Mouse (Mus musculus): ENCODE measurements around the gene Lrrc32. TPM values are rescaled to one million over a fixed set of nuclear protein-coding genes. Genes with fewer than 3 reads are reported as not detected.

The Lrrc32 gene
- polyA plus RNA-seq, 1 experiment from 2014 or later, result 7.2 TPM

DNA sequence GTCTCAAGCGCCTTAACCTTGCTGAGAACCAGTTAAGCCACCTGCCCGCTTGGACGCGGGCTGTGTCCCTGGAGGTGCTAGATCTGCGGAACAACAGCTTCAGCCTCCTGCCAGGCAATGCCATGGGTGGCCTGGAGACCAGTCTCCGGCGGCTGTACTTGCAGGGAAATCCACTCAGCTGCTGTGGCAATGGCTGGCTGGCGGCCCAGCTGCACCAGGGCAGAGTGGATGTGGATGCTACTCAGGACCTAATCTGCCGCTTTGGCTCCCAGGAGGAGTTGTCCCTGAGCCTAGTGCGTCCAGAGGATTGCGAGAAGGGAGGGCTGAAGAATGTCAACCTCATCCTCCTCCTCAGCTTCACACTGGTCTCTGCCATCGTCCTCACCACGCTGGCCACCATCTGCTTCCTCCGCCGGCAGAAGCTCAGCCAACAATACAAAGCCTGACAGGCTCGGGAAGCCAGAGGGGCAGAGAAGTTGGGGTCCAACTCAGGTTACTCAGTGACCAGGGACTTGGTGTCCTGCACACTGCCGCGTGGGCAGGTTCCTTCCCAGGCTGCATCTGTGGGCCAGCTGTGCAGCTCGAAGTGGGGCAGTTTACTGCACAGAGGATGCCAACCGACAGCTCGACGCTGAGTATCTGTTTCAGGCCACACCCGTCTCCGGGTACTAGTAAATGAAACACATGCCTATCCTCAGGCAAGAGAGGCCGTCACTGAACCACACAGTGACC, 10.6 kb downstream of the Lrrc32 start:
- Histone ChIP-seq H3K9ac (no peak overlapping the region), H3K27me3 (ENCODE audit: insufficient read depth, low read length) (no peaks in the 10 kb centered on the region), H3K9me3 (ENCODE audit: low read depth, low read length) (no peaks in the 10 kb centered on the region), H3K4me1 (ENCODE audit: insufficient read depth) (peaks cover 18% of the 10 kb centered on the region), H3K36me3 (ENCODE audit: insufficient read depth) (peaks cover 19% of the 10 kb centered on the region; the same call in 1 of the 2 replicates), H3K4me2 (no peak overlapping the region), H3K4me3 (ENCODE audit: low read depth, low read length) (no peak overlapping the region), H3K27ac (ENCODE audit: low read depth) (no peak overlapping the region)
- ATAC-seq (ENCODE audit: insufficient read depth) (no peak), DNase-seq (no peak)
- 70% methylated on average over 25 of the region's 25 CpGs for WGBS
- TF ChIP-seq CTCF (IDR thresholded peaks at IDR 0.05; ENCODE audit: low read depth), result no peak

DNA sequence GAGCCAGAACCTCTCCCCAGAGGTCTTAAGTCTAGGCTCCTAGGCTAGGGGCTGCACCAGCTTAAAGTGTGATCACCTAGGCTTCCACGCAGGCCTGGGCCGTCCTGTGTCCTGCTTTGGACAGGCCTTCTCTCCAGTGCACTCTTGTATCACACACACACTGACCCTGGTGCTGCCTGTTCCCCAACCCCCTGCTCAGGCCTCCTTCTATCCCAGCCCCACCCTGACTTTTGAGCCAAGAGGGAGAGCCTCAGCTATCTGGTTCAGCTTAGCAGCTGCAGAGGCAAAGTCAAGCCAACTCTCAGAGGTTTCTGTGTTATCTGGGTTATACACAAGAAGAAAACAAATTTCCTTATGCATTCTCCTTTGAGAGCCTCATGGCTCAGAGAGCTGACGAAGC, 11.4 kb downstream of the Lrrc32 start:
- Histone ChIP-seq H3K27me3 (ENCODE audit: insufficient read depth, low read length) (no peaks in the 10 kb centered on the region), H3K4me3 (ENCODE audit: low read depth, low read length) (no peak overlapping the region), H3K9ac (no peak overlapping the region), H3K4me2 (no peak overlapping the region), H3K36me3 (ENCODE audit: insufficient read depth) (peaks cover 13% of the 10 kb centered on the region; the same call in 1 of the 2 replicates), H3K27ac (ENCODE audit: low read depth) (no peak overlapping the region), H3K4me1 (ENCODE audit: insufficient read depth) (peaks cover 24% of the 10 kb centered on the region), H3K9me3 (ENCODE audit: low read depth, low read length) (no peaks in the 10 kb centered on the region)
- ATAC-seq (ENCODE audit: insufficient read depth) (no peak), DNase-seq (peak; percentile 21)
- no peak for TF ChIP-seq CTCF (IDR thresholded peaks at IDR 0.05; ENCODE audit: low read depth)
- 85% methylated on average over 3 of the region's 3 CpGs for WGBS

DNA sequence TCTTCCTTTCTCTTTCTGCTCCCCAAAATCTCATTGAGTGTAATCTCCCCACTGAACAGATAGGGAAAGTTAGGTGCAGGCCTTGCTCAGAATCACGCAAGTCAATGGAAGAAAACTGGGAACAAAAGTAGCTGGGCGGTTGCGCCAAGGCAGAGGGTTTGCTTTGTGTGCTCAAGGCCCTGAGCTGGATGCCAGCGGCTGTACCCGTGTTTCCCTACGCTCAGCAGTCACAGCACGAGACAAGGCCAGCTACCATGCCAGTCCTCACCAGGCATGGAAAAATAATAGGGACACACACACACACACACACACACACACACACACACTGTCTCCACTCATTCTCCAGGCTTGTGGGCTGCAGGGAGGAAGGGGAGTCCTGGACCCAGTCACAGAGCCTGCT, 12.0 kb downstream of the Lrrc32 start:
- H3K9ac ChIP-seq, result no peak overlapping the region
- H3K27ac ChIP-seq (ENCODE audit: low read depth), result no peak overlapping the region
- no peak overlapping the region for H3K4me2 ChIP-seq
- H3K36me3 ChIP-seq (ENCODE audit: insufficient read depth), result peaks cover 12% of the 10 kb centered on the region; the same call in 1 of the 2 replicates
- no peak for TF ChIP-seq CTCF (IDR thresholded peaks at IDR 0.05; ENCODE audit: low read depth)
- H3K4me3 ChIP-seq (ENCODE audit: low read depth, low read length), result no peak overlapping the region
- ATAC-seq (ENCODE audit: insufficient read depth), result no peak
- H3K27me3 ChIP-seq (ENCODE audit: insufficient read depth, low read length), result no peaks in the 10 kb centered on the region
- no peak for DNase-seq
- peaks cover 24% of the 10 kb centered on the region for H3K4me1 ChIP-seq (ENCODE audit: insufficient read depth)
- 90% methylated on average over 7 of the region's 7 CpGs for WGBS
- H3K9me3 ChIP-seq (ENCODE audit: low read depth, low read length), result no peaks in the 10 kb centered on the region

DNA sequence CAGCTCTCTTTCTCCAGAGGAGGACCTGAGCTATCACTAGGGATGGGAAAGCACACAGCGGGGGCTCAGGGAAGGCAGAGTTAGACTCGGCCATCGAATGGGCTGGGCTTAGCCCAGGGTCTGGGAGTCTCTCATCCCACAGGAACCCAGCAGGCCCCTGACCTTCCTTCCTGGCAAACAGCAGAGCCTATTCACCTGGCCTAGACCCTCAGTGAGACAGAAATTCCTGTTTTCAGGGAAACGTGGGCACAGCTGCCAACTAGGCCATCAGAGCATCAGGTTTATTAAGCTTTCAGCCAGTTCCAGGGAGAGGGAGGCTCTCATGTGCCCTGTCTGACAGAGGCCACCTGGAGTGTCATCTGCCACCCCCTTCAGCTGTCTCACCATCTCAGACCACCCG, 13.8 kb downstream of the Lrrc32 start:
- 37% methylated on average over 5 of the region's 5 CpGs for WGBS
- Histone ChIP-seq H3K9me3 (ENCODE audit: low read depth, low read length) (no peaks in the 10 kb centered on the region), H3K9ac (no peak overlapping the region), H3K36me3 (ENCODE audit: insufficient read depth) (peaks cover 12% of the 10 kb centered on the region; the same call in 1 of the 2 replicates), H3K27me3 (ENCODE audit: insufficient read depth, low read length) (no peaks in the 10 kb centered on the region), H3K4me2 (no peak overlapping the region), H3K27ac (ENCODE audit: low read depth) (peak overlapping the region; percentile 55; the same call in 1 of the 2 replicates), H3K4me3 (ENCODE audit: low read depth, low read length) (no peak overlapping the region), H3K4me1 (ENCODE audit: insufficient read depth) (peaks cover 22% of the 10 kb centered on the region)
- ATAC-seq (ENCODE audit: insufficient read depth), result no peak
- TF ChIP-seq CTCF (IDR thresholded peaks at IDR 0.05; ENCODE audit: low read depth), result no peak
- peak; percentile 26 for DNase-seq

DNA sequence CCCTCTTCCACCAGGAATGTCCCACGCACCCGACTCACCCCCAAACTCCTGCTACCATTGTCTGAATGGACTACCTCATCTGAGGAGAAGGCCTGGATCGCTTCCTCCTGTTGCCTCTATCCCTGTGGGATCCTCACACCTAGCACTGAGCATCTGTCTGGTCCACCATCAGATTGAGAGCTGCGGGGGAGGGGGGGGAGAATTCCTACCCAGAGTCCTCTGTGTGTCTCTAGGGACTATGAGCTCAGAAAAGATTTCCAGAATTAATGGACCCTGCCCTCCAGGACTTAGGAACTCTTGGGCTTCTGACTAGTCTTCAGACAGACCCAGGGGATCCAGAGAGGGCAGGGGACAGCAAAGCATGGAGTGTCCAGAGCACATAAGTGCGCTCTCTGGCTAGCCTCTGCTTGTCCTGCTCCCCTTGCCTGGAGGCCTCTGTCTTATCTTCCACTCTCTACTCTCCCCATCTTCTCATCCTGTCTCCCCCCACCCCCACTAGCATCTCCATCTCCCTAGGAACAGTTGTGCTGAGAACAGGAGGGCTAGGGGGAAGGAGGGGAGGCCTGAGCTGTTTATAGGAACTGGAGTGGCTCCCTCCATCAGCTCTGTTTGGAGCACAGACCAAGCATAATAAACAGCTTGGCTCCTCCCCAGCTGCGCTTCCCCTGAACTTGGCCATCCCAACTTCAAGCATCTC, 15.0 kb downstream of the Lrrc32 start:
- no peak overlapping the region for H3K4me2 ChIP-seq
- 0 out of 2 replicates have a peak, but pooled peaks cover 6% of the 10 kb centered on the region for H3K36me3 ChIP-seq (ENCODE audit: insufficient read depth)
- ATAC-seq (ENCODE audit: insufficient read depth) (peak; percentile 91), DNase-seq (peak; percentile 90)
- no peak overlapping the region for H3K4me3 ChIP-seq (ENCODE audit: low read depth, low read length)
- no peak for TF ChIP-seq CTCF (IDR thresholded peaks at IDR 0.05; ENCODE audit: low read depth)
- no peaks in the 10 kb centered on the region for H3K9me3 ChIP-seq (ENCODE audit: low read depth, low read length)
- no peaks in the 10 kb centered on the region for H3K27me3 ChIP-seq (ENCODE audit: insufficient read depth, low read length)
- peak overlapping the region; percentile 92 for H3K27ac ChIP-seq (ENCODE audit: low read depth)
- WGBS, result 49% methylated on average over 6 of the region's 6 CpGs
- 0 out of 2 replicates have a peak overlapping the region, but pooled peaks have one; percentile 13 for H3K9ac ChIP-seq
- peaks cover 22% of the 10 kb centered on the region for H3K4me1 ChIP-seq (ENCODE audit: insufficient read depth)

DNA sequence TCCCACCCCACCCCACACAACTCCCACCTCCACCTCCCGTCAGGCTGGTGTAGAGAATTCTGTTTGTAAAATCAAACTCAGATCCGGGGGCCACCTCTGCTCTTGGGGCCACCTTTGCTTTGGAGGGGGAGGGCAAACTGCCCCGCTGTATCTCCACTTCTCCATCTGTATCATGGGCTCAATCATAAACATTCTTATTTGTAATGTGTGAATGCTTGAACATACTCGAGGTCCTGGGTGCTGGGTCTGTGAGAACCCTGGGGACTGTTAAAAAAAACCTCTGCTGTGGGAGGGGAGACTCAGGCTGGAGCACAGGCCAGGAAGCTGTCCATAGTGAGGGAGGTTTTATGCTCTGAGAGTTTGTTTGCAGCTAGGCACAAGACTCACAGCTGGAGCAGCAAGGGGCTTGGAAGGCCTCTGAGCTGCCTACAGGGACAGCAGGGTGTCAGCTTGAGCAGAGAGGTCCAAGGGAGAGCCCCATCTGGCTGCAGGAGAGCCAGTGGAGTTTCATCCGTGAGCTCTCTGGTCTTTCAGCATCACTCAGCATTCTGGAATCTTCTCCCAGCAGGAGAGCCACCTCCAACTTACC, 15.7 kb downstream of the Lrrc32 start:
- ATAC-seq (ENCODE audit: insufficient read depth) (peak; percentile 67), DNase-seq (peak; percentile 77)
- TF ChIP-seq CTCF (IDR thresholded peaks at IDR 0.05; ENCODE audit: low read depth), result no peak
- WGBS, result 18% methylated on average over 5 of the region's 5 CpGs
- no peak overlapping the region for H3K4me3 ChIP-seq (ENCODE audit: low read depth, low read length)
- H3K27me3 ChIP-seq (ENCODE audit: insufficient read depth, low read length), result no peaks in the 10 kb centered on the region
- no peaks in the 10 kb centered on the region for H3K9me3 ChIP-seq (ENCODE audit: low read depth, low read length)
- no peaks in the 10 kb centered on the region for H3K36me3 ChIP-seq (ENCODE audit: insufficient read depth)
- H3K4me2 ChIP-seq, result no peak overlapping the region
- H3K9ac ChIP-seq, result no peak overlapping the region
- H3K4me1 ChIP-seq (ENCODE audit: insufficient read depth), result peaks cover 22% of the 10 kb centered on the region
- peak overlapping the region; percentile 92 for H3K27ac ChIP-seq (ENCODE audit: low read depth)

DNA sequence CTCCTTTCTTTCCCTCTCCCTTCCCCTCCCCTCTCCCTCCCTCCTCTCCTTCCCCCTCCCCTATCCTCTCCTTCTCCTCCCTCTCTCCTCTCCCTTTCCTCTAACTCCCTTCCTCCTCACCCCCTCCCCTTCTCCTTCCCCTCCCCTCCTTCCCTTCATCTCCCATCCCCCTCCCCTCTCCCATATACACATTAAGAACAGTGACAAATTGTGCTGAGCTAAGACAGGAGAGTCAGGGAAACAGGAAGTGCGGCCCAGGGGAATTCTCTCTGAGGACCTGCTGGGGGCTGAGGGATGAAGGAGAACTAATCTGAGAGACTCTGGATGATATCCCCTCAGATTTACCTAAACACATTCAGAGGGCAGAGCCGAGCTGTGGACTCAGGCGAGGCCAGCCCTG, 16.6 kb downstream of the Lrrc32 start:
- peak overlapping the region; percentile 92; the same call in 1 of the 2 replicates for H3K27ac ChIP-seq (ENCODE audit: low read depth)

More for the DNA sequence above, 16.6 kb downstream of the Lrrc32 start:
- TF ChIP-seq CTCF (IDR thresholded peaks at IDR 0.05; ENCODE audit: low read depth), result no peak
- Histone ChIP-seq H3K9ac (no peak overlapping the region), H3K36me3 (ENCODE audit: insufficient read depth) (no peaks in the 10 kb centered on the region), H3K4me2 (no peak overlapping the region), H3K4me1 (ENCODE audit: insufficient read depth) (peaks cover 22% of the 10 kb centered on the region), H3K4me3 (ENCODE audit: low read depth, low read length) (no peak overlapping the region), H3K9me3 (ENCODE audit: low read depth, low read length) (no peaks in the 10 kb centered on the region), H3K27me3 (ENCODE audit: insufficient read depth, low read length) (no peaks in the 10 kb centered on the region)
- DNase-seq (peak; percentile 28), ATAC-seq (ENCODE audit: insufficient read depth) (no peak)
- WGBS, result 19% methylated on average over 3 of the region's 3 CpGs

Measured in lung, embryonic 14.5 days (tissue).